Mouse (Mus musculus) E14TG2a.4 (cell line): ENCODE measurements around the gene Gcgr.

Source experiments
- H3K27me3 ChIP-seq: 2 replicates; pipeline ENCODE4 v1.6.1; 2014; ENCODE audit warnings: low read length, control low read depth; ENCODE audit not compliant: insufficient read depth
- H3K36me3 ChIP-seq: 2 replicates; pipeline ENCODE4 v1.6.1; 2014; ENCODE audit warnings: low read length, control low read depth; ENCODE audit not compliant: insufficient read depth
- H3K4me1 ChIP-seq: replicated peaks from 2 replicates; pipeline ENCODE4 v1.6.1; 2014; ENCODE audit warnings: low read depth, low read length, control low read depth
- H3K4me3 ChIP-seq: replicated peaks from 2 replicates; pipeline ENCODE4 v1.5.1; 2014; ENCODE audit warnings: mild to moderate bottlenecking, low read length
- H3K9me3 ChIP-seq: 2 replicates; pipeline ENCODE4 v1.6.1; 2014; ENCODE audit warnings: low read length, control low read depth
- CTCF ChIP-seq: conservative IDR thresholded peaks from 2 replicates; pipeline ENCODE4 v1.5.1; 2014; ENCODE audit warnings: low read length
- NANOG ChIP-seq: IDR thresholded peaks from 2 replicates; pipeline ENCODE4 v1.6.1; 2014; ENCODE audit warnings: borderline replicate concordance, low read length, mixed read lengths
- POU5F1 ChIP-seq: IDR thresholded peaks from 2 replicates; pipeline ENCODE4 v1.6.1; 2014; ENCODE audit warnings: low read length, borderline replicate concordance

The Gcgr gene

DNA sequence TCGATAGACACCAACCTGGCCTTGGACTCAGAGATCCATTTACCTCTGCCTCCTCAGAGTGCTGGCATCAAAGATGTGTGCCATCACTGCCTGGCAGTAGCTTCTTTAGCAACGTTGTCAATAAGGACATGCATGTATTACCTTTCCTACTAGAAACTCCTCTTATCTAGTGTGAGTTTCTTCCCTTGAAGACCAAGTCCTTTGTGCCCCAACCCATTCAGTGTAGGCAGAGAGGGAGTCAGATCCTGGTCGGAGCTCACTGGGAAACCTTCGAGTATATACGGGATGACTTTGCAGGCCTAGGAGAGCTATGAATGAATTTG, 43.7 kb downstream of the Gcgr start:
- Histone ChIP-seq H3K4me1 (peaks cover 66% of the 10 kb centered on the region), H3K9me3 (no peaks in the 10 kb centered on the region), H3K27me3 (no peaks in the 10 kb centered on the region), H3K36me3 (peaks cover 60% of the 10 kb centered on the region), H3K4me3 (peak overlapping the region; percentile 99)
- TF ChIP-seq NANOG (no peak), POU5F1 (no peak), CTCF (no peak)

GRCm38 (mm10) chr11:120575046-120575445, 44.5 kb downstream of the Gcgr start:
- peaks cover 71% of the 10 kb centered on the region for H3K4me1 ChIP-seq
- H3K4me3 ChIP-seq = no peak overlapping the region; the same call in 1 of the 2 replicates
- TF ChIP-seq POU5F1 (no peak), NANOG (no peak), CTCF (no peak)

DNA sequence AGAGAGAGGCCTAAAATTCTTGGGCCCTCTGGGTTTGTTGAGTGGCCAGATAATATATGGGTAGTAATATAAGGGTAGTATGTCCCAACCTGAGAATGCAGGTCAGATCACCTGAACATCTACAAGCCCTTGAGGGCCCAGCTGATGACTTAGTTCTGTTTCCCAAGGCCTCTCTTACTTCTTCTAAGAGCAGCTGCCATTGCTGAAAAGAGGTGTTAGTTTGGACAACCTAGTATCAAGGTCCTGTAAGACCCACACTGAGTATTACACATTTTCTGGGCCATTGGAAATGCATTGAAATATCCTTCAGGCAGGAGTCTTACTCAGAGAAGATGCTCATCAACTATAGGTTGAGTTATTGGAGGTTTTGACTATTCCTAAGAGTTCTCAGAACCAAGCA, 45.4 kb downstream of the Gcgr start:
- H3K27me3 ChIP-seq = no peaks in the 10 kb centered on the region
- H3K4me3 ChIP-seq = no peak overlapping the region
- H3K36me3 ChIP-seq = peaks cover 58% of the 10 kb centered on the region
- peaks cover 71% of the 10 kb centered on the region for H3K4me1 ChIP-seq
- H3K9me3 ChIP-seq = no peaks in the 10 kb centered on the region
- TF ChIP-seq CTCF (no peak), POU5F1 (no peak), NANOG (no peak)

More at GRCm38 (mm10) chr11:120575046-120575445, 44.5 kb downstream of the Gcgr start:
- H3K36me3 ChIP-seq = peaks cover 60% of the 10 kb centered on the region
- H3K27me3 ChIP-seq = no peaks in the 10 kb centered on the region
- no peaks in the 10 kb centered on the region for H3K9me3 ChIP-seq

DNA sequence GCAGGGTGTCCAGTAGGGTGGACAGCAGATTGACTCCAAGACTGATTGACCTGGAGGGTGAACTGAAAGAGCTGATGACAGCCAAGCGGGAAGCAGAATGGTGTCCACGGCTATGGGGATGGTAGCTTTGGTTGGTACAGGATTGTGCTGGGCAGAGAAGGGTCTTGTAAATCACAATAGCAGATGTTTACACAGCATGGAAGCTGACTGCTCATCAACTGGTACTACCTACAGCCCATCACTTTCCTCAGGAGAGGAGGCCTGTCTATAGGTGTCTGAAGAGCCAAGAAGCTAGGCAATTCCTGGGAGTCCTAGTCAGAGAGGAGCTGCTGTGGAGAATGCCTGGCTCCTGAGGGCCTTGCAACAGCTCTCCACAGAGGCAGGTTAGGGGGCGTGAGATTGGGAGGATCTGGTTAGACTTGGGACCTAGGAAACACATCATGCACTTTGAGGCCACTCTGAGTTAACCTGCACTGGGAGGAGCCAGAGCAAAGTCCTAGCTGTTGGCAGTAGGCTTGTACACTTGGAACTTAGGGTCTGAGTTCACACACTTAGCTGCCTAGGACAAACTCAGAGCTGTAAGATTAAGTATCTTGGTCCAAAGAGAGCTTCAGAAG, 46.0 kb downstream of the Gcgr start:
- H3K9me3 ChIP-seq = no peaks in the 10 kb centered on the region
- peaks cover 65% of the 10 kb centered on the region for H3K4me1 ChIP-seq
- no peaks in the 10 kb centered on the region for H3K27me3 ChIP-seq
- no peak overlapping the region for H3K4me3 ChIP-seq
- peaks cover 52% of the 10 kb centered on the region for H3K36me3 ChIP-seq
- no peak for TF ChIP-seq CTCF

- TF ChIP-seq NANOG (no peak), POU5F1 (no peak), CTCF (peak; percentile 48)
- H3K4me3 ChIP-seq = no peak overlapping the region
- peaks cover 64% of the 10 kb centered on the region for H3K4me1 ChIP-seq
- no peaks in the 10 kb centered on the region for H3K9me3 ChIP-seq
- no peaks in the 10 kb centered on the region for H3K27me3 ChIP-seq
- peaks cover 48% of the 10 kb centered on the region for H3K36me3 ChIP-seq
Observed at GRCm38 (mm10) chr11:120577211-120578023, 46.9 kb downstream of the Gcgr start.

DNA sequence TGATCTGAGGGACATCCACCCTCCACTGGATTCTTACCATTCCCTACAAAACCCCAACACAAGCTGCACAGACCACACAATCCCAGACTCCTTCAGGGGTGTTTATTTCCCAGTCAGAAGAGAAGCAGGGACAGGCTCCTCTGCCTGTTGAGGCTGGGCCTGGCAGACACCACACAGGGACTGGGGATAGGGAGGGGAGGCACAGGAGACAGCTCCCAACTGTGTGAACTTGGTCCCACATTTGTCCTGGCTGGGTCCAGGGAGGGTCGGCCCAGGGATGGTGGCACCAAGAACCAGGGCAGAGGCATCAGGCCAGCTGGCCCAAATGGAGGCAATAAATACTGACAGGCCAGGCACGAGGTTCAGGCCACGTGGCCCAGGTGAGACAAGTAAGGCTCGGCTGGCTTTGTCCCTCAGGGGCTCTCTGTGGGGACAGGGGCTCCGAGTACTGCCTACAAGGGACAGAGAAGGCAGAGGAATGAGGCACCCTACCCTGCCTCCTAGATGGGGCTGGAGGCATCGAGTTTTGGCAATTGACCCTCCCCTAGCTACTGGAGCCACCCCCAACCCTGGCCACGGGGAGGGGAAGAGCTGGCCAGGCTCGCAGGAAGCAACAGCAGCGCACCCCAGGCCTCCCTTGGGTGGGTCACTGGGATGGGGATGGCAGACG, 47.7 kb downstream of the Gcgr start:
- Histone ChIP-seq H3K36me3 (peaks cover 48% of the 10 kb centered on the region), H3K9me3 (no peaks in the 10 kb centered on the region), H3K4me3 (peak overlapping the region; percentile 26; the same call in 1 of the 2 replicates), H3K4me1 (peaks cover 69% of the 10 kb centered on the region), H3K27me3 (no peaks in the 10 kb centered on the region)
- TF ChIP-seq CTCF = no peak
- no peak for TF ChIP-seq POU5F1
- no peak for TF ChIP-seq NANOG

DNA sequence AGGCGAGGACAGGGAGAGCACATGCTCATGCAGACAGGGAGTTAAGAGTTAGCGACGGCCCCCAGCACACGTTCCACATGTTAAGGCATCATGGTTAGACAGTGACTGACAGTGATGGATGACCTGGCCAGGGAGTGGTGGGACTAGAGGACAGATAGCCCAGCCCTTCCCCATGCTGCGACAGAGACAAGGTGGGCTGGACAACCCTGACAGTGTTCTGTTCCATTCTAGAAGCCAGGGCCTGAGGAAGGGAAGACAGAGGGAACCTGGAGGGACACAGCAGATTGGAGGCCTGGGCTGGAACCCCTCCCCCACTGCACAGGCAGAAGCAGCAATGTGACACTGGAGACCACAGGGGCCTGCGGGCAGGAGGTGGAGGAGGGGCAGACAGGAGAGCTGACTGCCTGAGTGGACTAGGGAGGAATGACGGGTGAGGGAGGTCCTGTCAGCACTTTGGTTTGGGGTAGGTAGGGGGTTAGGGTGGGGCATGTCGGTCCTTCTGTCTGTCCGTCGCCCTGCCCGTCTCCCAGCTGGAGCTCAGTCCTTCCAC, 48.3 kb downstream of the Gcgr start:
- Histone ChIP-seq H3K36me3 (peaks cover 48% of the 10 kb centered on the region), H3K9me3 (no peaks in the 10 kb centered on the region), H3K4me3 (peak overlapping the region; percentile 96), H3K4me1 (peaks cover 69% of the 10 kb centered on the region), H3K27me3 (no peaks in the 10 kb centered on the region)
- TF ChIP-seq NANOG (no peak), CTCF (no peak), POU5F1 (no peak)
